Mouse (Mus musculus) hindbrain, embryonic 16.5 days (tissue): ENCODE measurements around the gene Ctsd. TPM values are rescaled to one million over a fixed set of nuclear protein-coding genes. Genes with fewer than 3 reads are reported as not detected.
"Not testable (repeated sequence)": the region's sequence is repeated elsewhere in the genome, so short reads cannot be mapped to it uniquely, and the experiment has no call there.

Source experiments
- ATAC-seq: fragments of 200-750 bp; cut with Nextera tagmentation; 2 replicates; pipeline ENCODE4 v1.8.0; 2017; ENCODE audit warnings: moderate TSS enrichment, moderate library complexity
- H3K27ac ChIP-seq: fragments of 300-500 bp; sonication (generic); 2 replicates; pipeline ENCODE4 v1.5.1; 2014; ENCODE audit warnings: low read depth, mild to moderate bottlenecking, control low read depth, low read length, moderate library complexity
- H3K27me3 ChIP-seq: fragments of 300-500 bp; sonication (generic); replicated peaks from 2 replicates; pipeline ENCODE4 v1.6.1; 2014; ENCODE audit warnings: low read length; ENCODE audit not compliant: control insufficient read depth, insufficient read depth
- H3K36me3 ChIP-seq: fragments of 300-500 bp; sonication (generic); 2 replicates; pipeline ENCODE4 v1.6.1; 2014; ENCODE audit warnings: mild to moderate bottlenecking, low read length, moderate library complexity, mixed read lengths; ENCODE audit not compliant: control insufficient read depth, insufficient read depth
- H3K4me1 ChIP-seq: fragments of 300-500 bp; sonication (generic); 2 replicates; pipeline ENCODE4 v1.6.1; 2014; ENCODE audit warnings: low read depth, low read length; ENCODE audit not compliant: control insufficient read depth, insufficient read depth
- H3K4me2 ChIP-seq: fragments of 300-500 bp; sonication (generic); 2 replicates; pipeline ENCODE4 v1.6.1; 2014; ENCODE audit warnings: mild to moderate bottlenecking, low read length, control low read depth, moderate library complexity
- H3K4me3 ChIP-seq: fragments of 300-500 bp; sonication (generic); 2 replicates; pipeline ENCODE4 v1.5.1; 2014; ENCODE audit warnings: mild to moderate bottlenecking, low read length, control low read depth, moderate library complexity
- H3K9ac ChIP-seq: fragments of 300-500 bp; sonication (generic); 2 replicates; pipeline ENCODE4 v1.6.1; 2014; ENCODE audit warnings: low read depth, mild to moderate bottlenecking, control low read depth, low read length, moderate library complexity
- H3K9me3 ChIP-seq: fragments of 300-500 bp; sonication (generic); 2 replicates; pipeline ENCODE4 v1.6.1; 2014; ENCODE audit warnings: mild to moderate bottlenecking, low read length, moderate library complexity; ENCODE audit not compliant: control insufficient read depth
- WGBS: fragments of 180-500 bp; shearing (Covaris S2); extraction: QIAGEN DNeasy Blood & Tissue Kit; methylation state at CpG from one replicate; pipeline ENCODE4 v1.1.7; 2014; 5-methylcytosine and 5-hydroxymethylcytosine counted together
- polyA plus RNA-seq: library from polyadenylated mRNA; unstranded; fragments of >200 nt; fragmentation: Nextera tagmentation; extraction: Ambion mirVana; gene quantifications from 2 replicates; pipeline ENCODE4 v1.2.1, GENCODE M21; 2015

The Ctsd gene
- polyA plus RNA-seq, 1 experiment from 2014 or later: 378 TPM

GRCm38 (mm10) chr7:142405134-142405533 lies 17.3 kb upstream of the Ctsd start:
- not testable (repeated sequence) for H3K27me3 ChIP-seq, H3K36me3 ChIP-seq, ATAC-seq, H3K4me3 ChIP-seq, H3K4me2 ChIP-seq, H3K4me1 ChIP-seq, H3K9me3 ChIP-seq, H3K9ac ChIP-seq, H3K27ac ChIP-seq
- 76% methylated on average over 5 of the region's 5 CpGs for WGBS

DNA sequence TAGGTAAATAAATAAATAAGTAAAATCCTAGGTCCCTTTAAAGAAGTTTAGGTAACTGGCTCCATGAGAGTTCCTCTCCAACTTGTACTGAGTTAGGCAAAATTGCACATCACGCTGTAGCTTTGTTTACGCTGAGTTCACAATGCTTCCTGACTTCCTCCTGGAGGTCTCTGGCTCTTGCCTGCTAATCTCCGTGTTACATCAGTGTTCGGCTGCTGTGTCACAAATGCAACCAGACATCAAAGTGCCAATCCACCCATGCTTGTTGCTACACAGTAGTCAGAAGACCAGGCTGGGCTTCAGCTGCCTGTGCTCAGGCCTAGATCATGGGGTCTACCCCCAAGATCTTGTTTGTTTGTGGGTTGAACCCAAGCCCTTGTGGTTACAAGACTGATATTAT lies 15.8 kb upstream of the Ctsd start:
- Histone ChIP-seq H3K4me2 (no peak overlapping the region), H3K36me3 (no peaks in the 10 kb centered on the region), H3K9me3 (no peaks in the 10 kb centered on the region), H3K9ac (no peak overlapping the region), H3K4me1 (no peaks in the 10 kb centered on the region), H3K27ac (no peak overlapping the region), H3K4me3 (no peak overlapping the region), H3K27me3 (no peaks in the 10 kb centered on the region)
- 87% methylated on average over 4 of the region's 4 CpGs for WGBS
- ATAC-seq: no peak

GRCm38 (mm10) chr7:142400750-142401142 lies 12.9 kb upstream of the Ctsd start:
- Histone ChIP-seq H3K36me3 (no peaks in the 10 kb centered on the region), H3K4me2 (no peak overlapping the region), H3K27ac (no peak overlapping the region), H3K4me3 (no peak overlapping the region), H3K9ac (no peak overlapping the region), H3K9me3 (no peaks in the 10 kb centered on the region), H3K27me3 (no peaks in the 10 kb centered on the region), H3K4me1 (no peaks in the 10 kb centered on the region)
- no peak for ATAC-seq
- 48% methylated on average over 7 of the region's 7 CpGs for WGBS

DNA sequence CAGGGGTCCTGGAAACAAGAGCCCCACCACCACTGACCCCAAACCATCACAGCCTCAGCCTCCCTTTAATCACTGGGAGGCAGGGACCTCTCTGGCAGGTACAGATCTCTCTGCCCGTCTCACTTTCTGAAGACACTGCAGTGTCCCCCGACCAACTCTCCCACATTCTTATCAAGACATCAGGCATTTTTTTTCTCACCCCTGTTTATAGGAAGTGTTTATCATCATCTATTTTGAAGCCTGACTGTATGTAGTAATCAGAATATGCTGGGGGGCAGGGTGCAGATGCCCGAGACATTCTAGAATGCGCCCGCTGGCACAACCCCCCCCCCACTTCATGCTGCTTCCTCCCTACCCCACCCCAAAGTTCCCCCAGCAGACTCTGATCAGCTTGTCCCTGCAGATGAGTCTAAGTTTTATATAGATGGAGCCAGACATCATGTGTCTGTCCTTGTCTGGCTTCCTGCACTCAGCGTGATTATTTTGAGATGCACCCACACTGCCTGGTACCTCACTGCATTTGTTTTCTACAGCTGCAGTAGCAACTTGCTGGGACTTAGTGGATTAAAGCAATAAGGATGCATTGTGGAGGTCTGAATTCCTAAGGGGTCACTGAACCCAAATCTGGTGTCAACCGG lies 12.4 kb upstream of the Ctsd start:
- Histone ChIP-seq H3K27me3 (no peaks in the 10 kb centered on the region), H3K27ac (no peak overlapping the region), H3K4me1 (no peaks in the 10 kb centered on the region), H3K4me2 (no peak overlapping the region), H3K9me3 (no peaks in the 10 kb centered on the region), H3K36me3 (no peaks in the 10 kb centered on the region), H3K4me3 (no peak overlapping the region), H3K9ac (no peak overlapping the region)
- ATAC-seq: no peak
- 69% methylated on average over 7 of the region's 7 CpGs for WGBS

GRCm38 (mm10) chr7:142399250-142399649 lies 11.4 kb upstream of the Ctsd start:
- Histone ChIP-seq H3K4me2 (no peak overlapping the region), H3K36me3 (no peaks in the 10 kb centered on the region), H3K9me3 (no peaks in the 10 kb centered on the region), H3K27me3 (no peaks in the 10 kb centered on the region), H3K27ac (no peak overlapping the region), H3K9ac (no peak overlapping the region), H3K4me1 (no peaks in the 10 kb centered on the region), H3K4me3 (no peak overlapping the region)
- 78% methylated on average over 1 of the region's 1 CpGs for WGBS
- no peak for ATAC-seq

GRCm38 (mm10) chr7:142398052-142398451 lies 10.2 kb upstream of the Ctsd start:
- no peak for ATAC-seq
- 72% methylated on average over 2 of the region's 2 CpGs for WGBS
- H3K27ac ChIP-seq: no peak overlapping the region
- H3K36me3 ChIP-seq: no peaks in the 10 kb centered on the region
- H3K9ac ChIP-seq: no peak overlapping the region
- no peaks in the 10 kb centered on the region for H3K27me3 ChIP-seq
- no peak overlapping the region for H3K4me2 ChIP-seq
- H3K4me1 ChIP-seq: no peaks in the 10 kb centered on the region
- no peaks in the 10 kb centered on the region for H3K9me3 ChIP-seq
- H3K4me3 ChIP-seq: no peak overlapping the region

DNA sequence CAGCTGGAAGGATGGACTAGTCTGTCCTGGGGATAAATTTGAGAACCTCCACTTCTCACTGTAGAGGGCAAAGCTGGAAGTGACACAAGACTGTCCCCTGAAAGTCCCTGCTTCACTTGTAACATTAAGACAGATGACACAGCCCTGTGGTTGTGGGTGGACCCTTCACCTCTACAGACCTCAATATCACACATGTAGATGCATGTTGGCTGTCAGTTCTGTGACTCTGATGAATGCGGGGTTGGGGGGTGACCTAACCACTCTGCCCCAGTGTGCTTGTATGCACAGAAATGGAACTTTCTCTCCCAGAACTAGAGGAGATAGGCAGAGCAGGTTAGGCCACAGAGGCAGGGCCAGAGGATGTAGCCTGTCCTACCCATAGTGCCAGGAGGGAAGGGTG lies 8.8 kb upstream of the Ctsd start:
- H3K9ac ChIP-seq: no peak overlapping the region
- no peaks in the 10 kb centered on the region for H3K9me3 ChIP-seq
- no peak overlapping the region for H3K4me2 ChIP-seq
- WGBS: 95% methylated on average over 1 of the region's 1 CpGs
- H3K36me3 ChIP-seq: no peaks in the 10 kb centered on the region
- no peaks in the 10 kb centered on the region for H3K27me3 ChIP-seq
- H3K4me1 ChIP-seq: no peaks in the 10 kb centered on the region
- H3K4me3 ChIP-seq: no peak overlapping the region
- H3K27ac ChIP-seq: no peak overlapping the region
- no peak for ATAC-seq

GRCm38 (mm10) chr7:142395472-142395871 lies 7.6 kb upstream of the Ctsd start:
- Histone ChIP-seq H3K27ac (no peak overlapping the region), H3K4me2 (no peak overlapping the region), H3K4me3 (no peak overlapping the region), H3K4me1 (no peaks in the 10 kb centered on the region), H3K36me3 (no peaks in the 10 kb centered on the region), H3K9me3 (no peaks in the 10 kb centered on the region), H3K9ac (no peak overlapping the region), H3K27me3 (no peaks in the 10 kb centered on the region)
- 92% methylated on average over 4 of the region's 4 CpGs for WGBS
- ATAC-seq: no peak

- no peak overlapping the region for H3K27ac ChIP-seq
- H3K36me3 ChIP-seq: no peaks in the 10 kb centered on the region
- no peak overlapping the region for H3K4me2 ChIP-seq
- no peaks in the 10 kb centered on the region for H3K27me3 ChIP-seq
- no peaks in the 10 kb centered on the region for H3K4me1 ChIP-seq
- H3K4me3 ChIP-seq: no peak overlapping the region
- H3K9me3 ChIP-seq: no peaks in the 10 kb centered on the region
- WGBS: 78% methylated on average over 6 of the region's 6 CpGs
- H3K9ac ChIP-seq: no peak overlapping the region
- ATAC-seq: no peak
Measured at GRCm38 (mm10) chr7:142394261-142395190, 6.7 kb upstream of the Ctsd start.
